In genomic region chr10:17722653-17723410, GRCm38 (mm10) we compare ENCODE assay signal across 8 mouse cellular contexts. TPM values are rescaled to one million over a fixed set of nuclear protein-coding genes. Genes with fewer than 3 reads are reported as not detected.
DNase-seq lines count a peak whose midpoint lies in the region; ATAC-seq and TF ChIP-seq lines count a peak whose summit lies in the region.

TSS of gene Cited2 (plus strand) at chr10:17723218.

- peak; percentile 95 to 98 for TF ChIP-seq POLR2A in MEL (IDR thresholded peaks at IDR 0.05; ENCODE audit: control insufficient read depth in 1 of 2, insufficient read depth in 1 of 2, low read depth in 1 of 2, low read length in 2 of 2, poor library complexity in 1 of 2)
- TF ChIP-seq POLR2A in cerebellum, adult 2 months (IDR thresholded peaks at IDR 0.05; ENCODE audit: borderline replicate concordance, insufficient read depth, low read length), result peak; percentile 100

- peak within 1 kb of the TSS; percentile 69 to 75 for H3K4me3 ChIP-seq in MEL (ENCODE audit: control insufficient read depth in 1 of 2, insufficient read depth in 1 of 2, low read depth in 2 of 2, low read length in 2 of 2)
- H3K4me3 ChIP-seq in cerebellum, adult 2 months (replicated peaks; ENCODE audit: insufficient read depth, low read depth, low read length), result peak within 1 kb of the TSS; percentile 83
- H3K4me3 ChIP-seq in lung, embryonic 16.5 days (ENCODE audit: low read length), result peak within 1 kb of the TSS; percentile 93

- peaks cover 0 to 21% of the 10 kb centered on the region in 2 experiments; a peak in 2 of 4 replicates for H3K36me3 ChIP-seq in MEL (ENCODE audit: control insufficient read depth in 1 of 2, insufficient read depth in 2 of 2, low read length in 2 of 2)
- H3K36me3 ChIP-seq in lung, embryonic 16.5 days (ENCODE audit: control insufficient read depth, insufficient read depth, low read length), result no peaks in the 10 kb centered on the region

- peaks cover 6% of the 10 kb centered on the region for H3K79me2 ChIP-seq in MEL (ENCODE audit: control insufficient read depth, insufficient read depth, low read length, poor library complexity)

- no peak; the same call in none of the 2 replicates for TF ChIP-seq RAD21 in MEL (IDR thresholded peaks at IDR 0.05; ENCODE audit: low read depth, low read length)

- peak within 1 kb of the TSS; percentile 79 for H3K4me2 ChIP-seq in lung, embryonic 16.5 days (ENCODE audit: low read depth, low read length)

- peak; percentile 95 for DNase-seq in MEL (ENCODE audit: low read depth, low spot score)
- peak; percentile 97 to 100 for DNase-seq in cerebellum, adult 2 months
- peak; percentile 96 for DNase-seq in forelimb bud, embryonic 11.5 days (ENCODE audit: low read depth, low spot score)
- DNase-seq in layer of hippocampus, adult 9-10 months (ENCODE audit: low spot score), result peak; percentile 96
- peak; percentile 100 for DNase-seq in ovary, postnatal 10 days (ENCODE audit: low spot score)
- peak; percentile 92 to 98 for DNase-seq in thymus, postnatal 10 days (ENCODE audit: low spot score in 2 of 2)

- H3K9ac ChIP-seq in MEL (ENCODE audit: control insufficient read depth, low read depth, low read length, poor library complexity, severe bottlenecking), result peak within 1 kb of the TSS; percentile 83
- H3K9ac ChIP-seq in lung, embryonic 16.5 days (ENCODE audit: low read length), result peak within 1 kb of the TSS; percentile 96

- peaks cover 14 to 23% of the 10 kb centered on the region in 2 experiments for H3K4me1 ChIP-seq in MEL (ENCODE audit: control insufficient read depth in 1 of 2, insufficient read depth in 2 of 2, low read length in 2 of 2)
- peaks cover 4% of the 10 kb centered on the region; the same call in 1 of the 2 replicates for H3K4me1 ChIP-seq in cerebellum, adult 2 months (ENCODE audit: control insufficient read depth, insufficient read depth, low read length)
- peaks cover 25% of the 10 kb centered on the region for H3K4me1 ChIP-seq in lung, embryonic 16.5 days (replicated peaks; ENCODE audit: control insufficient read depth, insufficient read depth, low read length)

- ATAC-seq in hematopoietic stem cell, adult 5-6 weeks (replicated peaks in 1 of 2; ENCODE audit: insufficient read depth in 1 of 2, low FRiP score in 2 of 2, low TSS enrichment in 1 of 2, low read depth in 1 of 2, poor library complexity in 2 of 2, severe bottlenecking in 2 of 2), result peak; percentile 51 to 70
- ATAC-seq in lung, embryonic 16.5 days (ENCODE audit: low read depth), result peak; percentile 86

- under 1% methylated on average over 55 of the region's 55 CpGs for WGBS in cerebellum, adult 2 months
- WGBS in lung, embryonic 16.5 days, result under 1% methylated on average over 55 of the region's 55 CpGs

- peak within 1 kb of the TSS; percentile 92 for H3K27ac ChIP-seq in MEL (ENCODE audit: control insufficient read depth, low read depth, low read length)
- peak within 1 kb of the TSS; percentile 96 for H3K27ac ChIP-seq in cerebellum, adult 2 months (ENCODE audit: insufficient read depth, low read length)
- peak within 1 kb of the TSS; percentile 100 for H3K27ac ChIP-seq in lung, embryonic 16.5 days (ENCODE audit: low read length)

- H3K9me3 ChIP-seq in MEL (replicated peaks; ENCODE audit: insufficient read depth, low read length), result no peaks in the 10 kb centered on the region
- H3K9me3 ChIP-seq in lung, embryonic 16.5 days (ENCODE audit: control insufficient read depth, low read length), result no peaks in the 10 kb centered on the region

- peak in 2 of 3 experiments; percentile 31 to 38; a peak in 5 of 6 replicates for TF ChIP-seq CTCF in MEL (IDR thresholded peaks at IDR 0.05 in 2 of 3, conservative IDR thresholded peaks at IDR 0.05 in 1 of 3; ENCODE audit: control insufficient read depth in 1 of 3, insufficient read depth in 1 of 3, low read depth in 2 of 3, low read length in 3 of 3, poor library complexity in 1 of 3, severe bottlenecking in 1 of 3)
- TF ChIP-seq CTCF in cerebellum, adult 2 months (IDR thresholded peaks at IDR 0.05; ENCODE audit: borderline replicate concordance, insufficient read depth, low read depth, low read length), result no peak; the same call in 1 of the 2 replicates

- no peaks in the 10 kb centered on the region for H3K27me3 ChIP-seq in MEL (ENCODE audit: control insufficient read depth in 1 of 2, insufficient read depth in 2 of 2, low read length in 2 of 2)
- H3K27me3 ChIP-seq in cerebellum, adult 2 months (ENCODE audit: control insufficient read depth, insufficient read depth, low read length), result no peaks in the 10 kb centered on the region
- H3K27me3 ChIP-seq in lung, embryonic 16.5 days (ENCODE audit: control insufficient read depth, insufficient read depth, low read depth, low read length), result no peaks in the 10 kb centered on the region

- no peak for TF ChIP-seq EP300 in MEL (IDR thresholded peaks at IDR 0.05; ENCODE audit: low read depth in 1 of 2, low read length in 2 of 2)

TF ChIP-seq in MEL, 35 proteins besides CTCF, POLR2A, EP300 and RAD21:
- TF ChIP-seq E2F4 (IDR thresholded peaks at IDR 0.05; ENCODE audit: borderline replicate concordance, low read depth, low read length) (no peak), MYB (IDR thresholded peaks at IDR 0.05; ENCODE audit: low read depth, low read length) (no peak), ELF1 (IDR thresholded peaks at IDR 0.05; ENCODE audit: low read depth, low read length) (no peak), SIN3A (IDR thresholded peaks at IDR 0.05; ENCODE audit: low read length) (peak; percentile 96), GATA1 (IDR thresholded peaks at IDR 0.05; ENCODE audit: low read depth, low read length) (0 out of 2 replicates have a peak, but pooled peaks have one; percentile 9), SMC3 (IDR thresholded peaks at IDR 0.05; ENCODE audit: low read depth, low read length) (no peak), TAL1 (IDR thresholded peaks at IDR 0.05; ENCODE audit: low read length) (no peak), GABPA (IDR thresholded peaks at IDR 0.05; ENCODE audit: low read depth, low read length) (no peak), USF2 (IDR thresholded peaks at IDR 0.05; ENCODE audit: borderline replicate concordance in 1 of 2, insufficient read depth in 1 of 2, low read depth in 1 of 2, low read length in 2 of 2) (no peak), ZMIZ1 (IDR thresholded peaks at IDR 0.05; ENCODE audit: low read depth, low read length) (peak; percentile 99), ZKSCAN1 (IDR thresholded peaks at IDR 0.05; ENCODE audit: low read depth, low read length) (no peak), CHD1 (IDR thresholded peaks at IDR 0.05; ENCODE audit: low read depth, low read length) (no peak), TCF12 (IDR thresholded peaks at IDR 0.05; ENCODE audit: low read depth, low read length) (peak; percentile 83), JUND (IDR thresholded peaks at IDR 0.05; ENCODE audit: low read depth, low read length) (no peak), USF1 (IDR thresholded peaks at IDR 0.05; ENCODE audit: low read depth, low read length) (peak; percentile 52; the same call in 1 of the 2 replicates), BHLHE40 (IDR thresholded peaks at IDR 0.05; ENCODE audit: borderline replicate concordance, low read depth, low read length) (peak; percentile 98), ETS1 (IDR thresholded peaks at IDR 0.05; ENCODE audit: low read depth, low read length) (peak; percentile 60; the same call in 1 of the 2 replicates), HCFC1 (IDR thresholded peaks at IDR 0.05; ENCODE audit: low read depth, low read length) (peak; percentile 76), KAT2A (conservative IDR thresholded peaks at IDR 0.05; ENCODE audit: low read depth, low read length) (no peak), ZNF384 (IDR thresholded peaks at IDR 0.05; ENCODE audit: low read depth, low read length) (no peak), POLR2AphosphoS2 (IDR thresholded peaks at IDR 0.05; ENCODE audit: low read length) (peak; percentile 96), ZC3H11A (IDR thresholded peaks at IDR 0.05; ENCODE audit: low read depth, low read length) (peak; percentile 38; the same call in 1 of the 2 replicates), MEF2A (IDR thresholded peaks at IDR 0.05; ENCODE audit: extremely low read depth, insufficient replicate concordance, low read depth, low read length, poor library complexity, severe bottlenecking) (no peak; the same call in 1 of the 2 replicates), UBTF (IDR thresholded peaks at IDR 0.05; ENCODE audit: borderline replicate concordance, insufficient read depth, low read depth, low read length) (peak; percentile 66; the same call in 1 of the 2 replicates), MAX (IDR thresholded peaks at IDR 0.05; ENCODE audit: low read length) (peak; percentile 76), NELFE (IDR thresholded peaks at IDR 0.05; ENCODE audit: low read depth, low read length) (peak; percentile 98), MAZ (IDR thresholded peaks at IDR 0.05; ENCODE audit: low read depth, low read length) (no peak), MXI1 (IDR thresholded peaks at IDR 0.05; ENCODE audit: low read depth, low read length) (peak; percentile 90), CHD2 (IDR thresholded peaks at IDR 0.05; ENCODE audit: low read length) (no peak), TBP (IDR thresholded peaks at IDR 0.05; ENCODE audit: low read depth, low read length) (peak; percentile 98), MYC (IDR thresholded peaks at IDR 0.05; ENCODE audit: low read depth, low read length) (peak; percentile 89), NRF1 (IDR thresholded peaks at IDR 0.05; ENCODE audit: insufficient read depth, low read depth, low read length, poor library complexity, severe bottlenecking) (peak; percentile 54; the same call in 1 of the 2 replicates), RCOR1 (IDR thresholded peaks at IDR 0.05; ENCODE audit: low read depth, low read length) (0 out of 2 replicates have a peak, but pooled peaks have one; percentile 55), MAFK (IDR thresholded peaks at IDR 0.05; ENCODE audit: borderline replicate concordance, low read depth, low read length) (no peak), POLR2AphosphoS5 (IDR thresholded peaks at IDR 0.05; ENCODE audit: borderline replicate concordance, low read depth, low read length) (peak; percentile 93; the same call in 1 of the 2 replicates)

RNA-seq across cellular contexts. Expression of gene Cited2, which starts in this region (rescaled TPM):
- 2.3 and 2.8 TPM in 2 replicates for total RNA-seq in MEL (2012; rRNA removed)
- 10 to 100 TPM in 1 of 2 experiments, not detected in 1; 13.1 TPM for polyA plus RNA-seq in MEL (2012; ENCODE audit: insufficient read depth in 1 of 2, insufficient read length in 2 of 2, low read depth in 1 of 2, low replicate concordance in 2 of 2, missing spikeins in 1 of 2)
- 99.1 and 110 TPM in 2 replicates for polyA plus RNA-seq in cerebellum, adult 2 months (2012; rRNA removed)
- total RNA-seq in hematopoietic stem cell, adult 5-6 weeks (2017), result 34.3 and 68.7 TPM in 2 replicates
- polyA plus RNA-seq in lung, embryonic 16.5 days (2015; fragmentation: Nextera tagmentation; extraction: Ambion mirVana), result 31.7 and 37.8 TPM in 2 replicates

Comparison
In these comparisons a context has a peak if more than half of its experiments do, and no peak if none do; other contexts are left out.
1. Peak in every context shown above with its lines: DNase-seq, ATAC-seq, H3K4me3 ChIP-seq and H3K27ac ChIP-seq.